Mouse (Mus musculus) frontal cortex, postnatal 36 days (tissue): Measurements from ENCODE around the gene Atp2a2.
"Not testable (repeated sequence)": the region's sequence is repeated elsewhere in the genome, so short reads cannot be mapped to it uniquely, and the experiment has no call there.

Experiments
- DNase-seq, 2 experiments: peaks; one replicate each; pipeline ENCODE4 v3.0.0; 2022; ENCODE audit warnings: low spot score in 2 of 2

The Atp2a2 gene

GRCm38 (mm10) chr5:122498046-122498445 lies 4.0 kb downstream of the Atp2a2 start:
- no peak for DNase-seq

GRCm38 (mm10) chr5:122496990-122497389 lies 5.0 kb downstream of the Atp2a2 start:
- DNase-seq, result no peak

- DNase-seq, result no peak
These were observed 7.6 kb downstream of the Atp2a2 start for GRCm38 (mm10) chr5:122494449-122494848.

- DNase-seq, result no peak
These were observed 9.0 kb downstream of the Atp2a2 start for GRCm38 (mm10) chr5:122493035-122493434.

GRCm38 (mm10) chr5:122491385-122491784 lies 10.6 kb downstream of the Atp2a2 start:
- no peak for DNase-seq

- DNase-seq, result no peak
These were observed 11.9 kb downstream of the Atp2a2 start for GRCm38 (mm10) chr5:122490148-122490547.

- no peak for DNase-seq
These were observed 14.2 kb downstream of the Atp2a2 start for GRCm38 (mm10) chr5:122487825-122488224.

GRCm38 (mm10) chr5:122486243-122486642 lies 15.8 kb downstream of the Atp2a2 start:
- not testable (repeated sequence) for DNase-seq

GRCm38 (mm10) chr5:122482733-122483391 lies 19.2 kb downstream of the Atp2a2 start:
- no peak for DNase-seq

- no peak for DNase-seq
These were observed 20.2 kb downstream of the Atp2a2 start for GRCm38 (mm10) chr5:122481844-122482243.

GRCm38 (mm10) chr5:122479131-122479530 lies 22.9 kb downstream of the Atp2a2 start:
- no peak for DNase-seq

- no peak for DNase-seq
These were observed 24.5 kb downstream of the Atp2a2 start for GRCm38 (mm10) chr5:122477492-122477891.

GRCm38 (mm10) chr5:122476078-122476477 lies 25.9 kb downstream of the Atp2a2 start:
- no peak for DNase-seq

GRCm38 (mm10) chr5:122474643-122475363 lies 27.2 kb downstream of the Atp2a2 start:
- DNase-seq, result no peak

- no peak for DNase-seq
These were observed 30.4 kb downstream of the Atp2a2 start for GRCm38 (mm10) chr5:122471658-122472057.

GRCm38 (mm10) chr5:122461431-122461830 lies 40.6 kb downstream of the Atp2a2 start:
- no peak for DNase-seq

- DNase-seq, result no peak
These were observed 41.4 kb downstream of the Atp2a2 start for GRCm38 (mm10) chr5:122460656-122461055.

GRCm38 (mm10) chr5:122459335-122459734 lies 42.7 kb downstream of the Atp2a2 start:
- no peak for DNase-seq

- no peak for DNase-seq
These were observed 44.0 kb downstream of the Atp2a2 start for GRCm38 (mm10) chr5:122458066-122458465.

GRCm38 (mm10) chr5:122457054-122457453 lies 45.0 kb downstream of the Atp2a2 start:
- DNase-seq, result not testable (repeated sequence)

- DNase-seq, result no peak
These were observed 46.4 kb downstream of the Atp2a2 start for GRCm38 (mm10) chr5:122455584-122455983.

GRCm38 (mm10) chr5:122454883-122455282 lies 47.1 kb downstream of the Atp2a2 start:
- no peak for DNase-seq

- DNase-seq, result no peak
These were observed 47.6 kb downstream of the Atp2a2 start for GRCm38 (mm10) chr5:122454442-122454841.
